Mouse (Mus musculus) CD4-positive, CD25-positive, alpha-beta regulatory T cell, adult 4 months (primary cell): Measurements from ENCODE around the gene Tmem88. TPM values are rescaled to one million over a fixed set of nuclear protein-coding genes. Genes with fewer than 3 reads are reported as not detected.
A peak's percentile ranks its signal among the peaks of the same experiment; 100 is the strongest.
"Not testable (repeated sequence)": the region's sequence is repeated elsewhere in the genome, so short reads cannot be mapped to it uniquely, and the experiment has no call there.

Experiments used
- ATAC-seq: one replicate; pipeline ENCODE4 v1.8.0; 2017
- polyA plus RNA-seq, 2 experiments: library from polyadenylated mRNA; unstranded; fragments of 100-300 nt; shearing (Covaris generic); gene quantifications; one replicate each; pipeline ENCODE4 v1.2.1; 2017

Gene Tmem88
- polyA plus RNA-seq, 2 experiments from 2014 or later: 1.1 to 1.2 TPM

GRCm38 (mm10) chr11:69403691-69404594, 5.9 kb upstream of the Tmem88 start:
- ATAC-seq: no peak

- no peak for ATAC-seq
These were observed 4.0 kb upstream of the Tmem88 start for GRCm38 (mm10) chr11:69401987-69402386.

GRCm38 (mm10) chr11:69401210-69401637, 3.2 kb upstream of the Tmem88 start:
- peak; percentile 88 for ATAC-seq

GRCm38 (mm10) chr11:69400083-69400850, 2.2 kb upstream of the Tmem88 start:
- ATAC-seq: no peak

- ATAC-seq: no peak
These were observed 1.4 kb upstream of the Tmem88 start for GRCm38 (mm10) chr11:69399201-69400082.

- ATAC-seq: no peak
These were observed 609 bp upstream of the Tmem88 start for GRCm38 (mm10) chr11:69398486-69399200.

GRCm38 (mm10) chr11:69397581-69398057, 415 bp downstream of the Tmem88 start:
- ATAC-seq: no peak

- no peak for ATAC-seq
These were observed 1.3 kb downstream of the Tmem88 start for GRCm38 (mm10) chr11:69396772-69397171.

GRCm38 (mm10) chr11:69395634-69396373, 2.2 kb downstream of the Tmem88 start:
- peak; percentile 92 for ATAC-seq

GRCm38 (mm10) chr11:69395235-69395633, 2.8 kb downstream of the Tmem88 start, which contains the start of the genes Naa38 and Cyb5d1:
TSS of gene Naa38 (plus strand) at chr11:69395487.
TSS of gene Cyb5d1 (minus strand) at chr11:69395631.
- peak; percentile 74 for ATAC-seq

GRCm38 (mm10) chr11:69394591-69395167, 3.4 kb downstream of the Tmem88 start:
- not testable (repeated sequence) for ATAC-seq

- no peak for ATAC-seq
These were observed 7.5 kb downstream of the Tmem88 start for GRCm38 (mm10) chr11:69390400-69391034.

GRCm38 (mm10) chr11:69389531-69390399, 8.3 kb downstream of the Tmem88 start:
- no peak for ATAC-seq

GRCm38 (mm10) chr11:69388680-69389079, 9.4 kb downstream of the Tmem88 start:
- no peak for ATAC-seq

GRCm38 (mm10) chr11:69386758-69387157, 11.3 kb downstream of the Tmem88 start:
- ATAC-seq: no peak

GRCm38 (mm10) chr11:69384979-69385378, 13.1 kb downstream of the Tmem88 start:
- ATAC-seq: no peak

- ATAC-seq: no peak
These were observed 15.4 kb downstream of the Tmem88 start for GRCm38 (mm10) chr11:69382478-69383105.

GRCm38 (mm10) chr11:69381356-69381755, 16.7 kb downstream of the Tmem88 start:
- ATAC-seq: no peak
